Mouse (Mus musculus) stomach, postnatal 0 days (tissue): ENCODE data around the gene Aven.

ENCODE experiments used
- CTCF ChIP-seq: IDR thresholded peaks from 2 replicates; pipeline ENCODE4 v1.5.1; 2016; ENCODE audit warnings: antibody characterized with exemption, low read depth, mild to moderate bottlenecking, moderate library complexity
- EP300 ChIP-seq: optimal IDR thresholded peaks from 2 replicates; pipeline ENCODE3; 2016; ENCODE audit warnings: antibody characterized with exemption

GRCm38 (mm10) chr2:112676175-112676574 is 183.4 kb downstream of the Aven start:
- TF ChIP-seq CTCF, result no peak
- TF ChIP-seq EP300, result no peak
